Mouse (Mus musculus): Measurements from ENCODE around the gene Arhgap25.

DNA sequence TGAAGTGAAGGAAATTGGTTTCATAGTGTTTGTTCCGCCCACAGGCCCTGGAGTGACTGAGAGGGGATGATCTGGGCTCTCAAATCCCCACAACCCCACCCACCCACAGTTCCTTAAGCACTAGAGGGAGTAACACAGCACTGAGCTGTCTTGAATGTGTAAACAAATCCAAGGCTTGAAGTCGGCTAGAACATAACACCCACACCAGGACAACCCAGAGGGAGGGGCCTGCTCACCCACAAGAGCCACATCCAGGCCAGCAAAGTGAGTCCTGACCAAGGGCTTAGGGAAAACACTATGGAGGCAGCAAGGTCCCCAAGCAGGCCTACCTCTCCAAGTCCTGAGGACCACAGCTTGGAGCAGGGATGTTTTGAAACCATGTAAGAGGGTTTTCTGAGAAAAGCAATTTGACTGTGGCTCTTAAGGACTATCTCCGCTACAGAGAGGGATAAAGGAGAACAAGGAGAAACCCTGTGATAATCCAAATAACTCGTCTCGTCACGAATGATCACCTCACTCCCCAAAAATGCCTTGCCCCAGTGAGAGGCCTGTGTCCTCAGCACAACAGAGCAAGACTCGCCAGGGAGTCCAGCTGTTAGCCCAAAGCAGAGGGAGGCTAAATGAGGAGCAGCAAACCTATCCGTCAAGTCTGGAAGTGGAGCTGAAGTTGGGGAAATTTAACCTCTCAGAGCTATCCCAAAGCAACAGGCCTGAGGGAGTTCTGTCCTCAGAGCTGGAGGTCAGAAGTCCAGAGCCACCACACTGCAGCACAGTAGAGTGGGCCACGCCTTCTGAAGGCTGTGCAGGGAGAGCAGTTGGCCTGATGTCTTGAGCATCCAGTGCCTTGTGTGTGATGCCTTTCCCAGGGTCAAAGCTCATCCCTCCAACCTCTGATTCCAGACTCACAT lies 34.9 kb upstream of the Arhgap25 start:
- TF ChIP-seq CTCF (IDR thresholded peaks at IDR 0.05; ENCODE audit: borderline replicate concordance, insufficient read depth, low read length) (no peak), POLR2A (IDR thresholded peaks at IDR 0.05; ENCODE audit: low read depth, low read length) (no peak)

Measured in embryonic fibroblast, embryonic 13.5 days (primary cell).